Mouse (Mus musculus) left cerebral cortex, adult 2 months (tissue): ENCODE measurements around the gene Mybpc2. TPM values are rescaled to one million over a fixed set of nuclear protein-coding genes. Genes with fewer than 3 reads are reported as not detected.

Experiments used
- DNase-seq, 2 experiments: peaks; one replicate each; pipeline ENCODE4 v3.0.0; 2021 to 2022; ENCODE audit warnings: low spot score in 2 of 2, mixed read lengths in 1 of 2; ENCODE audit errors: extremely low spot score in 1 of 2
- H3K27ac ChIP-seq: fragments of 200-600 bp; 2 replicates; pipeline ENCODE4 v1.8.1; 2022
- H3K4me3 ChIP-seq: fragments of 200-600 bp; 2 replicates; pipeline ENCODE4 v1.8.1; 2022
- CTCF ChIP-seq: fragments of 200-600 bp; IDR thresholded peaks from 2 replicates; pipeline ENCODE4 v1.8.1; 2022; ENCODE audit warnings: antibody characterized with exemption, mild to moderate bottlenecking, moderate library complexity
- intact Hi-C: fragments of 180-260 bp; cut with DNase I; formaldehyde crosslinking; loops from one replicate; pipeline ENCODE4 v1.15.1; 2025
- microRNA-seq, 2 experiments: library from miRNA; unstranded; fragments of <30 nt; microRNA quantifications; one replicate each; pipeline ENCODE4 v1.2.0; 2021
- total RNA-seq, 2 experiments: library from RNA; stranded (reverse); gene quantifications; 2 replicates each; pipeline ENCODE4 v1.2.3; 2021

Gene Mybpc2
- total RNA-seq, 2 experiments from 2014 or later: 0.29 TPM; not detected in 1

DNA sequence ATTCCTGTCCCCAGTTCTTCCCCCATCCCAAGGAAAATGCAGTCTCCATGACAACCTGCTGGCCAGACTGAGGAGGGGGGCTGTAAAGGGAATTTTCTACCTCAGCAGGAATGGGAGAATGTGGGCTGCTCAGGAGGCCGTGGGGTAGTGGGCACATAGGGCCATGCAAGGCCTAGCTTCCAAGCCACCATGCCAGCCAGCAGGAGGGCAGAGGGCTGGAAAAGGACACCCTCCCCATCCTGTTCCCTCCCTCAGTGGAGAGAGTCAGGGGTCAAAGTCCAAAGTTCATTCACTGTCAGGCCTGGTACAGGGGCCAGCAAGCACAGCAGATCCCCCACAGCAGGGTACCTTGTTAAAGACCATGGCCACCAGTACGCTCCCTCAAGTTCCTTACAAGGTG is 59.3 kb downstream of the Mybpc2 start, which contains the start of gene Aspdh:
Gene Aspdh (plus strand): TSS at position 281 of the 400 bp plus-strand sequence.
- peak within 1 kb of the TSS; percentile 91 for H3K27ac ChIP-seq
- TF ChIP-seq CTCF: no peak
- no peak within 1 kb of the TSS for H3K4me3 ChIP-seq
- intact Hi-C loops: no loop called here
- DNase-seq: peak in 1 of 2 experiments; percentile 19

DNA sequence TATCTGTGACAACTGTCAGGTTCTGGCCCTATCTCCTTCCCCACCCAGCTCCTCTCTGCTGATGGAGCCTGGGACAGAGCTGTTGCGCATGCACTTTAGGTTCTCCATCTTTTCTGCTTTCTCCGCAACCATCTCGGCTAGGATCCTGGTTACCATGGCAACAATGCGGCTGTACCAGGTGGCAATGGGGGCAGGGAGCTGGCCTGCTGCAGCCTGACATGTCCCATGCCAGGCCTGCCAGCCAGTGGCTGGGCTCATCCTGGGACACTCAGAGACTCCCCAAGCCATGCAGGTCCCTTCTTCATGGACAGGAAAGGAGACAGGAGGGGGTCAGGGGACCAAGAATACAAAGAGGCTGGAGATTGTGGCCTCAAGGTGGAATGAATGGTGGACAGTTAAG is 59.9 kb downstream of the Mybpc2 start:
- Histone ChIP-seq H3K27ac (peak overlapping the region; percentile 91), H3K4me3 (no peak overlapping the region)
- intact Hi-C loops: no loop called here
- DNase-seq: peak; percentile 81 to 82
- no peak for TF ChIP-seq CTCF

DNA sequence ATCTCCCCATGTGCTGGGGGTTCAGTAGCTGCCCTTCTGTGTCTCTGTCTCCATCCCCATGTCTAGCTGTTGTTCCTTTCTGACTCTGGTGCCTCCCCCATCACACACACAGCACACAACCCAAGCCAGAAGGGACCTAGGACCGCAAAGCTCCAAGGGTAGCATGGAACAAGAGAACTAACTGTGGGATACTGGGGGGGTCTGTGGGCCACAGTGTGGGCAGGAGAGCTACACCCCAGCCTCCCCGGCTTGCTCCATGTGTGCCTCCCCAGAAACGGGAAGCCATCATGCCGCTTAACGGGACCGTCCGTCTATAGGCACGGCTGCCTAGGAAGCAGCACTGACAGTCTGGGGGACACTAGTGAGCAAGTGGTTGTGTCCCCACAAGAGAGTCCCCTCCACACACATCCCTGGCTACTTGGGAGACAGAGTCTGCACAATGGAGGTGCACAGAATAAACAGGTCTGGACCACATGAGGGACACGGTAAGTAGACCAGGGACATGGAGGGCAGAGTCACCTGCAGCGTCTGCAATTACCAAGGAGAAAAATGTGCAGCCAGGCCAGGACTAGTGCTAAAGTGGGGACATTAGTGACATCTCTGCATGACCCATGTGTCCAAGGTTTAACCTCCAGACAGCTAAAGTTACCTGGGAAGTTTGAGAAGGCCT is 60.8 kb downstream of the Mybpc2 start:
- peak; percentile 14 to 26 for DNase-seq

DNA sequence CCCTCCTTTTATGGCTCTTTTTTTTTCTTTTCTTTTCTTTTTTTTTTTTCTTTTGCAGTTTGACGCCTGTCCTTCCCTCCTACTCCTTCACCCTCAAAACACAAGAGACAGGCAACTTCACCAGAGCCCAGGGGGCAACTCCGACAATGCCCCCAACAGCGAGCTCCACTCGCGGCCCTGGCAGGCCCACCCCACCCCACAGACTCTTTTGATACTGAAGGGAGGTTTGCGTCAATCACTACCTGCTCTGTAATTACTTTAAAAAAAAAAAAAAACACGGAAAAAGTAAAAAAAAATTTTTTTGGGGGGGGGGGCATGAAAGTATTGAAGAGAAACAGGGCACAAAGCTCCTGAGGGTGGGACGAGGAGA is 61.4 kb downstream of the Mybpc2 start:
- TF ChIP-seq CTCF: no peak
- intact Hi-C loops: loop anchor here (2.0 kb wide), 1 partner anchor 20 kb away; no protein-coding TSS in a partner anchor
- no peak overlapping the region for H3K4me3 ChIP-seq
- peak overlapping the region; percentile 76; the same call in 1 of the 2 replicates for H3K27ac ChIP-seq
- peak in 1 of 2 experiments; percentile 14 for DNase-seq

More for the DNA sequence above, 60.8 kb downstream of the Mybpc2 start:
- intact Hi-C loops: loop anchor here (2.0 kb wide), 1 partner anchor 21 kb away; no protein-coding TSS in a partner anchor
- peak overlapping the region; percentile 91 for H3K27ac ChIP-seq
- no peak overlapping the region for H3K4me3 ChIP-seq
- no peak for TF ChIP-seq CTCF

DNA sequence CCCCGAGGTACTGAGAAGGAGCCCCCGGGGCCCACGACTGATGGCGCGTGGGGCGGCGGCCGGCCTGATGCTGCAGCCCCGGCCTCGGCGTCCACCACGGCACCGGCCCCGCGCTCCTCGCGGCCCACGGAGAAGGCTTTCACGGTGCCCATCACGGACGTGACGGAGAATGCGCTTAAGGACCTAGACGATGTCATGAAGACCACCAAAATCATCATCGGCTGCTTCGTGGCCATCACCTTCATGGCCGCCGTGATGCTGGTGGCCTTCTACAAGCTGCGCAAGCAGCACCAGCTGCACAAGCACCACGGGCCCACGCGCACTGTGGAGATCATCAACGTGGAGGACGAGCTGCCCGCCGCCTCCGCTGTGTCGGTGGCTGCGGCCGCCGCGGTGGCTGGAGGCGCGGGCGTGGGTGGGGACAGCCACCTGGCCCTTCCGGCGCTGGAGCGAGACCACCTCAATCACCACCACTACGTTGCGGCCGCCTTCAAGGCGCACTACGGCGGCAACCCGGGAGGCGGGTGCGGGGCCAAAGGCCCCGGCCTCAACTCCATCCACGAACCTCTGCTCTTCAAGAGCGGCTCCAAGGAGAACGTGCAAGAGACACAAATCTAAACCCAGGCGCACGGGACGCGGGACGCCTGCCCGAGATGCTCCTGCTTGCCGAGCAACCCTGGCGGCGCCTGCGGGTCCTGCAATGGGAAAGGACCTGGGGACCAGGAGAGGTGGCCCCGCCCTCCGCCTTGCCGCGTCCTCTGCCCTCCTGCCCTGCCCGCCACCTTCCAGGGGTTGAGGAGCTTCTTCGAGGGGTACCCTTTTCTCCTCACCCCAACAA is 62.0 kb downstream of the Mybpc2 start:
- no peak overlapping the region for H3K4me3 ChIP-seq
- TF ChIP-seq CTCF: peak; percentile 37
- peak overlapping the region; percentile 76 for H3K27ac ChIP-seq
- DNase-seq: peak; percentile 56 to 59
- intact Hi-C loops: loop anchor here (2.0 kb wide), 1 partner anchor 20 kb away; no protein-coding TSS in a partner anchor

DNA sequence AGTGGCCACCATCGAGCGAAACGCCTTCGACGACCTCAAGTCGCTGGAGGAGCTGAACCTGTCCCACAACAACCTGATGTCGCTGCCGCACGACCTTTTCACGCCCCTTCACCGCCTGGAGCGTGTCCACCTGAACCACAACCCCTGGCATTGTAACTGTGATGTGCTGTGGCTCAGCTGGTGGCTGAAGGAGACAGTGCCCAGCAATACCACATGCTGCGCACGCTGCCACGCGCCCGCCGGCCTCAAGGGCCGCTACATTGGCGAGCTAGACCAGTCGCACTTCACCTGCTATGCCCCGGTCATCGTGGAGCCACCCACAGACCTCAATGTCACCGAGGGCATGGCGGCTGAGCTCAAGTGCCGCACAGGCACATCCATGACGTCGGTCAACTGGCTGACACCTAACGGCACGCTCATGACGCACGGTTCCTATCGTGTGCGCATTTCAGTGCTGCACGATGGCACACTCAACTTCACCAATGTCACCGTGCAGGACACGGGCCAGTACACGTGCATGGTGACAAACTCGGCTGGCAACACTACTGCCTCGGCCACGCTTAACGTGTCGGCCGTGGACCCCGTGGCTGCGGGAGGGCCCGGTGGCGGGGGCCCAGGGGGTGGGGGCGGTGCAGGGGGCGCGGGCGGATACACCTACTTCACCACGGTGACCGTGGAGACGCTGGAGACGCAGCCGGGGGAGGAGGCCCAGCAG is 62.8 kb downstream of the Mybpc2 start:
- intact Hi-C loops: loop anchor here (2.0 kb wide), 1 partner anchor 19 kb away; no protein-coding TSS in a partner anchor
- H3K27ac ChIP-seq: peak overlapping the region; percentile 76
- DNase-seq: peak; percentile 22 to 32
- no peak for TF ChIP-seq CTCF
- H3K4me3 ChIP-seq: no peak overlapping the region

DNA sequence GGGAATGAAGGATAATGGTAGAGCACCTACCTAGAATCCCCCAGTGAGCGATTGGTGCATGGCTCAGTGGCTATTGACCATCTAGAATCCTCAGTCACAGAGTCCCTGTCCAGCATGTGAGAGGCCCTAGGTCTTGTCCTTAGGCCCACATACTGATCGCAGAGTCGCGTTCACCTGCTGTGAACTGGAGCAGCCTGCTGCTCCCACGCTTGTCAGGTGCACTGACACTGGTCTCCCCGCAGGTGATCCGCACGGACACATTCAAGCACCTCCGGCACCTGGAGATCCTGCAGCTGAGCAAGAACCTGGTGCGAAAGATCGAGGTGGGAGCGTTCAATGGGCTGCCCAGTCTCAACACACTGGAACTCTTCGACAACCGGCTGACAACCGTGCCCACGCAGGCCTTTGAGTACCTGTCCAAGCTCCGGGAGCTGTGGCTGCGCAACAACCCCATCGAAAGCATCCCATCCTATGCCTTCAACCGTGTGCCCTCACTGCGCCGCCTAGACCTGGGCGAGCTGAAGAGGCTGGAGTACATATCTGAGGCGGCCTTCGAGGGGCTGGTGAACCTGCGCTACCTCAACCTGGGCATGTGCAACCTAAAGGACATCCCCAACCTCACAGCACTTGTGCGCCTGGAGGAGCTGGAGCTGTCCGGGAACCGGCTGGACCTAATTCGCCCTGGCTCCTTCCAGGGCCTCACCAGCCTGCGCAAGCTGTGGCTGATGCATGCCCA is 63.5 kb downstream of the Mybpc2 start:
- peak; percentile 8 to 15 for DNase-seq
- no peak overlapping the region for H3K4me3 ChIP-seq
- no peak for TF ChIP-seq CTCF
- no peak overlapping the region for H3K27ac ChIP-seq
- intact Hi-C loops: no loop called here

DNA sequence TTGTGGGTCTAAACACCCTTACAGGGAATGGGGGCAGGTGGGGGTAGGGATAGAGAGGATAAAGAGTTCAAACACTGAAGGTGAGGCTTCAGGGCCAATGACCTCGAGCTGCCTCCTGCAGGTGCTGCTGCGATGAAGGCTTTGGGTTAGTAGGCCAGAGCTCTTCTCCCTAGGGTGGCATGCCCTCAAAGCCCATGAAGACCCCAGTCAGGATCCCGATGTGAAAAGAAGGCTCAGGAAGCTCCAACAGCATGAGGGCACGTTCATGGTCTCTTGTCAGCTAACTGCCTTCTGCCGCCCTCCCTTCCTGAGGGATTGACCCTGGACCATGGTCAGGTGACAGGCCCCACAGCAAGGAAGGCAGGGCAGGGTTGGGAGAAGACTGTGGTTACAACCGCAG is 64.4 kb downstream of the Mybpc2 start:
- DNase-seq: peak; percentile 9 to 15

DNA sequence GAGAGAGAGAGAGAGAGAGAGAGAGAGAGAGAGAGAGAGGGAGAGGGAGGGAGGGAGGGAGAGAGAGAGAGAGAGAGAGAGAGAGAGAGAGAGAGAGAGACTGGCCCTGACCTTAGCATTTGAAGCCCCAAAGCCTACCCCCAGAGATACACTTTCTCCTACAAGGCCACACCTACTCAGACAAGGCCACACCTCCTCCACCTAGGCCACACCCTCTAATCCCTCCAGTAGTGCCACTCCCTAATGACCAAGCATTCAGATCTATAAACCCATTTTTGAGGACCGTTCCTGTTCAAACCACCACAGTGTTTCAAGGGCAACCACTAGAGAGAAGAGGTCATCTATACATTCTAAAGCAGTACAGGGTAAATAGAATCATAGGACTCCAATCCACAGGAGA is 68.2 kb downstream of the Mybpc2 start:
- no peak for TF ChIP-seq CTCF

More for the DNA sequence above, 64.4 kb downstream of the Mybpc2 start:
- Histone ChIP-seq H3K4me3 (no peak overlapping the region), H3K27ac (no peak overlapping the region)
- TF ChIP-seq CTCF: no peak
- intact Hi-C loops: no loop called here

DNA sequence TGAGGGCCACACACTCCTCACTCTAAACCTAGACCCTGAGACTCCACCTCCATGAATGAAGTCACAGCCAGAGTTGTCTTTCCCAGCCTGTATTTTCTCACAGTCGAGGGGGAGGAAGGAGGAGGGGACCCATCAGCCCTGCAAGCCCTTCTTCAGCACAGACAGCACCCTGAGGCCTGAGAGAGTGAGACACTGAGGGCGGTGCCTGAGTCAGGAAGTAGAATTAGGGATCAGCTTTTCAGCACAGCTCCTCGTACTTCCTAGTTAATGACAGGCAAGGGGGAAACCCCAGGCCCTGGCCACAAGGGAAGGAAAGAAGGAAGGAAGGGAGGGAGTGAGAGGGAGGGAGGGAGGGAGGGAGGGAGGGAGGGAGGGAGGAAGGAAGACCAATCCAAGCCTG is 71.2 kb downstream of the Mybpc2 start:
- no peak for DNase-seq
- intact Hi-C loops: no loop called here
- H3K27ac ChIP-seq: no peak overlapping the region

More for the DNA sequence above, 68.2 kb downstream of the Mybpc2 start:
- intact Hi-C loops: no loop called here
- Histone ChIP-seq H3K4me3 (no peak overlapping the region), H3K27ac (no peak overlapping the region)
- no peak for DNase-seq

More for the DNA sequence above, 71.2 kb downstream of the Mybpc2 start:
- no peak overlapping the region for H3K4me3 ChIP-seq
- no peak for TF ChIP-seq CTCF

Small RNA genes within 50 kb of the gene (microRNA-seq; reads per million reads assigned to microRNA genes)
- gene Mir7052 (11.0 to 14.8 reads per million in 2 experiments), gene Mir7053 (0.49 to 0.72 reads per million in 2 experiments)

Other genes starting within 250 kb of the Mybpc2 start
- 1 to 10 TPM; 4.3 TPM for gene Clec11a, start 217.8 kb downstream of the Mybpc2 start, total RNA-seq
- 100 to 1,000 TPM; 637 to 705 TPM for gene Shank1, start 214.4 kb downstream of the Mybpc2 start, total RNA-seq
- gene Syt3, start 140.6 kb downstream of the Mybpc2 start, total RNA-seq: 10 to 100 TPM; 59.5 to 63.7 TPM
- 1 to 10 TPM; 1.5 to 2.7 TPM for gene 1700008O03Rik, start 138.8 kb downstream of the Mybpc2 start, total RNA-seq
- 100 to 1,000 TPM; 278 to 294 TPM for gene Lrrc4b, start 95.6 kb downstream of the Mybpc2 start, total RNA-seq
- 10 to 100 TPM in 1 of 2 experiments, 1 to 10 TPM in 1; 9.8 to 10.0 TPM for gene Aspdh, start 59.3 kb downstream of the Mybpc2 start, total RNA-seq
- gene Josd2, start 56.7 kb downstream of the Mybpc2 start, total RNA-seq: 10 to 100 TPM; 72.3 to 86.6 TPM
- gene Emc10, start 28.1 kb downstream of the Mybpc2 start, total RNA-seq: 100 to 1,000 TPM; 192 to 201 TPM
- 10 to 100 TPM; 15.5 to 21.0 TPM for gene Fam71e1, start 28.1 kb downstream of the Mybpc2 start, total RNA-seq
- gene Spib, start 7.4 kb upstream of the Mybpc2 start, total RNA-seq: under 1 TPM in 1 of 2 experiments, not detected in 1; 0.20 TPM
- gene Pold1, start 24.2 kb upstream of the Mybpc2 start, total RNA-seq: 1 to 10 TPM; 8.8 to 9.4 TPM
- 10 to 100 TPM; 78.4 to 82.5 TPM for gene Nr1h2, start 29.3 kb upstream of the Mybpc2 start, total RNA-seq
- under 1 TPM in 1 of 2 experiments, not detected in 1; 0.29 TPM for gene Napsa, start 47.7 kb upstream of the Mybpc2 start, total RNA-seq
- gene Kcnc3, start 66.0 kb upstream of the Mybpc2 start, total RNA-seq: 100 to 1,000 TPM; 114 to 122 TPM
- gene Myh14, start 146.2 kb upstream of the Mybpc2 start, total RNA-seq: 10 to 100 TPM; 21.1 to 21.4 TPM
- not detected for gene Izumo2, start 184.1 kb upstream of the Mybpc2 start, total RNA-seq
- gene Vrk3, start 223.8 kb upstream of the Mybpc2 start, total RNA-seq: 10 to 100 TPM; 27.0 to 30.6 TPM
- under 1 TPM; 0.18 to 0.44 TPM for gene Zfp473, start 226.4 kb upstream of the Mybpc2 start, total RNA-seq